Mouse (Mus musculus) liver, embryonic 11.5 days (tissue): ENCODE results near the gene Slx1b. TPM values are rescaled to one million over a fixed set of nuclear protein-coding genes. Genes with fewer than 3 reads are reported as not detected.

Source experiments
- ATAC-seq: fragments of 200-750 bp; cut with Nextera tagmentation; replicated peaks from 2 replicates; pipeline ENCODE4 v1.8.0; 2017; ENCODE audit warnings: moderate number of reproducible peaks, mild to moderate bottlenecking, moderate TSS enrichment, moderate library complexity; ENCODE audit not compliant: low FRiP score
- DNase-seq: peaks from one replicate; pipeline ENCODE4 v3.0.0-alpha.2; 2017; ENCODE audit warnings: low spot score
- H3K27ac ChIP-seq: fragments of 300-500 bp; sonication (generic); 2 replicates; pipeline ENCODE4 v1.5.1; 2014; ENCODE audit warnings: mild to moderate bottlenecking, low read depth, low read length, control low read depth
- H3K27me3 ChIP-seq: fragments of 300-500 bp; sonication (generic); replicated peaks from 2 replicates; pipeline ENCODE4 v1.6.1; 2014; ENCODE audit warnings: low read length, mixed read lengths; ENCODE audit not compliant: control insufficient read depth, insufficient read depth
- H3K36me3 ChIP-seq: fragments of 300-500 bp; sonication (generic); 2 replicates; pipeline ENCODE4 v1.6.1; 2014; ENCODE audit warnings: mild to moderate bottlenecking, low read length, moderate library complexity, mixed read lengths; ENCODE audit not compliant: control insufficient read depth, insufficient read depth
- H3K4me1 ChIP-seq: fragments of 300-500 bp; sonication (generic); replicated peaks from 2 replicates; pipeline ENCODE4 v1.6.1; 2014; ENCODE audit warnings: low read length, mixed read lengths; ENCODE audit not compliant: control insufficient read depth, insufficient read depth
- H3K4me2 ChIP-seq: fragments of 300-500 bp; sonication (generic); 2 replicates; pipeline ENCODE4 v1.6.1; 2014; ENCODE audit warnings: mild to moderate bottlenecking, control low read depth, moderate library complexity
- H3K4me3 ChIP-seq: fragments of 300-500 bp; sonication (generic); 2 replicates; pipeline ENCODE4 v1.5.1; 2014; ENCODE audit warnings: low read depth, low read length, control low read depth
- H3K9ac ChIP-seq: fragments of 300-500 bp; sonication (generic); 2 replicates; pipeline ENCODE4 v1.6.1; 2014; ENCODE audit warnings: low read depth, low read length, control low read depth
- H3K9me3 ChIP-seq: fragments of 300-500 bp; sonication (generic); 2 replicates; pipeline ENCODE4 v1.6.1; 2016; ENCODE audit warnings: low read length, inconsistent platforms, mixed read lengths; ENCODE audit not compliant: control insufficient read depth
- WGBS: fragments of 180-500 bp; shearing (Covaris S2); extraction: QIAGEN DNeasy Blood & Tissue Kit; methylation state at CpG from one replicate; pipeline ENCODE4 v1.1.7; 2014; 5-methylcytosine and 5-hydroxymethylcytosine counted together
- polyA plus RNA-seq: library from polyadenylated mRNA; unstranded; fragments of >200 nt; fragmentation: Nextera tagmentation; extraction: Ambion mirVana; gene quantifications from 2 replicates; pipeline ENCODE4 v1.2.1, GENCODE M21; 2014

The Slx1b gene
- polyA plus RNA-seq, 1 experiment from 2014 or later = 6.6 TPM

DNA sequence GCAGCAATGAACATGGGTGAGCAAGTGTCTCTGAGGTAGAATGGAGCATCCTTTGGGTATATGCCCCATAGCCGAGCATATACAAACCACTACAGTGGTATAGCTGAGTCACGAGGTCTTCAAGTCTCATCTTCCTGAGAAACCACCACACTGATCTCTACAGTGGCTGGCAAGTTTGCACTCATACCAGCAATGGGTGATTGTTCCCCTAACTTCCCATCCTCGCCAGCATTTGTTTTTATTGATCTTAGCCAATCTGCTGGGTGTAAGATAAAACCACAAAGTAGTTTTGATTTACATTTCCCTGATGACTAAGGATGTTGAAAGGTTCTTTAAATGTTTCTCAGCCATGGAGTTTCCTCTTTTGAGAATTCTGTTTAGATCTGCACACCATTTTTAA is 29.5 kb upstream of the Slx1b start:
- Histone ChIP-seq H3K36me3 (no peaks in the 10 kb centered on the region), H3K9me3 (no peaks in the 10 kb centered on the region), H3K4me3 (no peak overlapping the region), H3K27me3 (no peaks in the 10 kb centered on the region), H3K27ac (no peak overlapping the region), H3K4me1 (no peaks in the 10 kb centered on the region), H3K9ac (no peak overlapping the region), H3K4me2 (no peak overlapping the region)
- ATAC-seq = no peak
- 43% methylated on average over 3 of the region's 3 CpGs for WGBS
- DNase-seq = no peak

DNA sequence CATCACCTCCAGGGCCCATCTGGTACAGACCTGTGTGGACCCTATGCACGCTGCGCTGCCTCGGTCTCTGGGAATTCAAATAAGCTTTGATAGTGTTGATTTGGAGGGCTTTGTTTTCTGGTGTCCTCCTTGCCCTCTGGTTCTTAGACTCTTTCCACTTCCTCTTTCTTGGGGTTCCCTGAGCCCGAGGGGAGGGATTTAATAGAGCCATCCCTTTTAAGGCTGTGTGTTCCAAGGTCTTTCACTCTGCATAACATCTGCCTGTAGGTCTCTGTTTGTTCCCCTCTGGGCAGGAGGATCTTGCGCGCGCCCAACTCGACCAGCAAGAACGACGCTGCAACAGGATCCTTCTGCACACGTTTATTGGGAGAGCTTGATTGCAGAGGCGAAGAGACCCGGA is 26.1 kb upstream of the Slx1b start:
- no peak overlapping the region for H3K4me2 ChIP-seq
- H3K36me3 ChIP-seq = no peaks in the 10 kb centered on the region
- H3K27me3 ChIP-seq = no peaks in the 10 kb centered on the region
- no peak for DNase-seq
- no peaks in the 10 kb centered on the region for H3K9me3 ChIP-seq
- ATAC-seq = no peak
- H3K4me1 ChIP-seq = no peaks in the 10 kb centered on the region
- 87% methylated on average over 13 of the region's 13 CpGs for WGBS
- no peak overlapping the region for H3K4me3 ChIP-seq
- no peak overlapping the region for H3K27ac ChIP-seq
- H3K9ac ChIP-seq = no peak overlapping the region

DNA sequence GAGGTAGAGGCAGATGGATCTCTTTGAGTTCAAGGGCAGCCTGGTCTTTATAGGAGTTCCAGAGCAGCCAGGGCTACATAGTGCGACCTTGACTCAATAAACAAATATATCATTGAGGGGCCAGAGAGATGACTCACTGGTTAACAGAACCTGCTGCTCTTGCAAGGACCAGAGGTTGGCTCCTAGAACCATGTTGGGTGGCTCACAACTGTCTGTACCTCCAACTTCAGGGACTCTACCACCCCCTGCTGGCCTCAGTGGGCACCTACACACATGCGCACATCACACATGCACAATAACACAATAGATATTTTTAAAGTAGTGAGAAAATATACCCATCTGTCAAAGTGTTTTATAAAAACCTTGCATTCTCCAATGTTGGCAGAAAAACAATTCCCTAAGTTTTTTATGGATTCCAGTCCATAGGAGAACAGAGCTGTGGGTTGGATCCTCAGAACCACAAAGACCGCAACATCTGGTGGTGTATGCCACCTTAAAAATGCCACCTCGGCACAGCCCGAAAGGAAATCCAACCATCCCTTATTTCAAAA is 23.3 kb upstream of the Slx1b start:
- ATAC-seq = no peak
- DNase-seq = no peak
- no peak overlapping the region for H3K27ac ChIP-seq
- H3K9ac ChIP-seq = no peak overlapping the region
- H3K9me3 ChIP-seq = no peaks in the 10 kb centered on the region
- no peak overlapping the region for H3K4me2 ChIP-seq
- H3K4me1 ChIP-seq = no peaks in the 10 kb centered on the region
- H3K27me3 ChIP-seq = no peaks in the 10 kb centered on the region
- H3K36me3 ChIP-seq = no peaks in the 10 kb centered on the region
- WGBS = 90% methylated on average over 5 of the region's 5 CpGs
- H3K4me3 ChIP-seq = no peak overlapping the region

- Histone ChIP-seq H3K4me1 (no peaks in the 10 kb centered on the region), H3K9ac (no peak overlapping the region), H3K27me3 (no peaks in the 10 kb centered on the region), H3K27ac (no peak overlapping the region), H3K9me3 (no peaks in the 10 kb centered on the region), H3K4me2 (no peak overlapping the region), H3K4me3 (no peak overlapping the region), H3K36me3 (no peaks in the 10 kb centered on the region)
- DNase-seq = no peak
- 92% methylated on average over 3 of the region's 3 CpGs for WGBS
- ATAC-seq = no peak
Measured at GRCm38 (mm10) chr7:126717566-126717965, 22.0 kb upstream of the Slx1b start.

DNA sequence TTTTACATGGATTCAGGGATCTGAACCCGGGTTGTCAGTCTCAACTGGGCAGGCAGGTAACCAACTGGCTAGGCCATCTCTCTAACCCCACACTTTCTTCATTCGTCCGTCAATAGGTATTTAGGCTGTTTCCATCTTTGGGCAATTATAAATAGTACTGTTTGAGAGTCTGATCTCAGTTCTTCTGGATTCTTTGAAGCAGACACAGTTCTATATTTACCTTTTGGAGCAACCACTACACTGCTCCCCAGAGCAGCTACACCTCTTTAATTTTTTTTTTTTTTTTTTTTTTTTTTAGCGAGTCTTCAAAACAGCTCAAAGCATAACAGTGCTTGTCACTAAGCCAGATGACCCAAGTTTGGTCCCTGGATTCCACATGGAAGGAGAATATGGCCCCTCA is 20.1 kb upstream of the Slx1b start:
- DNase-seq = no peak
- no peak overlapping the region for H3K27ac ChIP-seq
- H3K4me2 ChIP-seq = no peak overlapping the region
- H3K4me1 ChIP-seq = no peaks in the 10 kb centered on the region
- no peak for ATAC-seq
- no peaks in the 10 kb centered on the region for H3K9me3 ChIP-seq
- 79% methylated on average over 4 of the region's 4 CpGs for WGBS
- H3K27me3 ChIP-seq = no peaks in the 10 kb centered on the region
- no peaks in the 10 kb centered on the region for H3K36me3 ChIP-seq
- no peak overlapping the region for H3K9ac ChIP-seq
- H3K4me3 ChIP-seq = no peak overlapping the region

DNA sequence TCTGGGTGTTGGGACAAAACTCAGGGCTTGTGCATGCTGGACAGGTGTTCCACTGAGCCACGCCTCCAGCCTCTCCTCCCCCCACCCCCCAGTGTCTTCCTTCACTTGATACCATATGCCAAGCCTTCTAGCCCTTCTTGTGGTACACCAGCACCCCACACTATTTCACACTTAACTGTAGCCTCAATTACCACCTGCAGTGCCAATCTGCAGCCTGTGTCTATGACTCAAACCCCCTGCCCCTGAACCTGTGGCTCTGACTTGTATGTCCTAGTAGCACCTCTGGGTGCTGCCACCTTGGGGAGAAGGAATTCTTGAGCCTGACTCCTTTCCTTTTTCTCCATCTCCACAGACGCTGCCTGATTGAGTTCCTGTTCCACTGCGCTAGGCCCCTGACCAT is 16.3 kb upstream of the Slx1b start:
- 79% methylated on average over 3 of the region's 3 CpGs for WGBS
- Histone ChIP-seq H3K4me3 (no peak overlapping the region), H3K27me3 (no peaks in the 10 kb centered on the region), H3K9me3 (no peaks in the 10 kb centered on the region), H3K27ac (no peak overlapping the region), H3K4me1 (peaks cover 4% of the 10 kb centered on the region), H3K4me2 (no peak overlapping the region), H3K9ac (no peak overlapping the region), H3K36me3 (no peaks in the 10 kb centered on the region)
- ATAC-seq (no peak), DNase-seq (no peak)

DNA sequence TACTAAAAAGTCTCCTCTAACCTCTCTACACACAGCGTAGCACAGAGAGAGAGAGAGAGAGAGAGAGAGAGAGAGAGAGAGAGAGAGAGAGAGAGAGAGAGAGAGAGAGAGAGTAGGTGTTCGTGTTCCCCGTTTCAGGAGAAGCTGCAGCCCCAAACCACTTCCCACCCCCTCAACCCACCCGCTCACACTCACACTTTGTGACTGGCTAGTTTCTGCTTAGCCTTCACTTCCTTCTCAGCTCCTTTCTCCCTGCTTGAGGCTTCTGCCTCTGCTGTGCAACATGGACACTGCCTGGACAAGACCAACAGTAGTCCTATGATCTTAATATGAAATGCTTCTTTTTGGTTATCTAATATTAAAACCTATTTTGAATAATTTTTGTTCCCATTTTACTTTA is 14.7 kb upstream of the Slx1b start:
- WGBS = 55% methylated on average over 4 of the region's 4 CpGs
- no peak overlapping the region for H3K9ac ChIP-seq
- H3K9me3 ChIP-seq = no peaks in the 10 kb centered on the region
- H3K27ac ChIP-seq = no peak overlapping the region
- H3K27me3 ChIP-seq = no peaks in the 10 kb centered on the region; the same call in 1 of the 2 replicates
- no peak for DNase-seq
- no peak overlapping the region for H3K4me2 ChIP-seq
- no peak for ATAC-seq
- H3K36me3 ChIP-seq = no peaks in the 10 kb centered on the region
- peaks cover 4% of the 10 kb centered on the region for H3K4me1 ChIP-seq
- H3K4me3 ChIP-seq = no peak overlapping the region

DNA sequence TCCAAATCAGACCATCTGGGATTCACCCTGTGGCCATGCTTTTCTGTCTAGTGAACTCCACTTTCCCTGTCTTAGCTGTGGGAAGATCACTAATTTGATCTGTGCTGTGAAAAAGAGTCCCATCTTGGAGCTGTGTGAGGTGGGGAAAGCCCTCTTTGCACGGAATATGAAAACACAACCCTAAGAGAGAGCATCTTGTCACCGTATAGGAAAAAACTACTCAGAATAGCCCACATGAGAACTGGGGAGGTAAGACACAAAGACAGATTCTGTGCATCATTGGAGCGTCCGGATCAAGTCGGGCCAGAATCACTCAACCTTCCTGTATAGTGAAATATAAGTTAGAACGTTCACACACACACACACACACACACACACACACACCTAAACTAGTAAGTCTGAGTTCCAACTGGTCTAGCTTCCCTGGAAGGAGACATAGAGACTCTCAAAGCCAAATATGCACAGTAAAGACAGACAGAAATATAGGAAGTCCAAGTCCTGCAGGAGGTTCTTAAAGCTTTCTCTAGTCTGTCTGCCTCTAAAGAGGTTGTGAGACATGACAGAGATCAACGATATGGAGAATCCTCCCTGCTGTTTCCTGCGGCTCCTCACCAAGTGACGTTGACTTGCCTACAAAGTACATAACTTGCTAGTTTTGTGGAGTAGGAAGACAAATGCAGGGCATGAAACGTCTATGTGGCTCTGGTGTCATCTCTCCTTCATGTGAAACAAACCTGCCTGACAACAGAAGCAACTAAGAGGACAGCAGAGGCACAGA is 12.8 kb upstream of the Slx1b start:
- DNase-seq = no peak
- H3K4me3 ChIP-seq = no peak overlapping the region
- no peak for ATAC-seq
- no peak overlapping the region for H3K27ac ChIP-seq
- H3K9me3 ChIP-seq = no peaks in the 10 kb centered on the region
- H3K4me2 ChIP-seq = no peak overlapping the region
- H3K27me3 ChIP-seq = peaks cover 6% of the 10 kb centered on the region; the same call in 1 of the 2 replicates
- H3K9ac ChIP-seq = no peak overlapping the region
- H3K36me3 ChIP-seq = no peaks in the 10 kb centered on the region
- 82% methylated on average over 10 of the region's 10 CpGs for WGBS
- H3K4me1 ChIP-seq = peaks cover 10% of the 10 kb centered on the region
